Mouse (Mus musculus) embryonic stem cell, embryonic (primary cell): Measurements from ENCODE around the gene Ropn1l.

Source experiments
- CTCF ChIA-PET, 4 experiments: fragments of 300-600 bp in 2 of 4; fragments of 350-600 bp in 2 of 4; sonication (Branson Sonifier 250); formaldehyde crosslinking; loops; one replicate each; lab custom pipeline; 2022; ENCODE audit warnings: inconsistent platforms in 2 of 4; lab: Charles Lee
- POLR2A ChIA-PET, 4 experiments: fragments of 300-600 bp in 2 of 4; fragments of 350-600 bp in 2 of 4; sonication (Branson Sonifier 250); formaldehyde crosslinking; loops; one replicate each; lab custom pipeline; 2022; ENCODE audit warnings: antibody characterized with exemption in 4 of 4, inconsistent platforms in 1 of 4; lab: Charles Lee

The Ropn1l gene

GRCm38 (mm10) chr15:31454861-31455295 is 1.3 kb upstream of the Ropn1l start:
- ChIA-PET POLR2A (interaction anchor here (0.6 to 4.0 kb wide), 14 partner anchors 8 to 147 kb away, joined by 3 to 21 read pairs (median 4); partner anchors contain the start of genes Cct5 (in 2 of the 4) and Fam173b (in 2 of the 4)), CTCF (interaction anchor here in 1 of 4 experiments (0.5 kb wide), 1 partner anchor 107 kb away, joined by 3 read pairs; no protein-coding TSS in a partner anchor)

- ChIA-PET CTCF (interaction anchor here in 3 of 4 experiments (0.6 to 1.2 kb wide), 3 partner anchors 9 to 167 kb away, joined by 3 read pairs; no protein-coding TSS in a partner anchor), POLR2A (interaction anchor here (0.6 to 4.0 kb wide), 31 partner anchors 9 to 1567 kb away, joined by 3 to 21 read pairs (median 4); partner anchors contain the start of genes Cct5 (in 3 of the 4), Fam173b (in 3 of the 4) and March6 (in 1 of the 4))
Measured at GRCm38 (mm10) chr15:31454096-31454860, 741 bp upstream of the Ropn1l start.

- POLR2A ChIA-PET, result interaction anchor here in 3 of 4 experiments (0.6 to 4.0 kb wide), 21 partner anchors 11 to 183 kb away, joined by 3 to 21 read pairs (median 4); partner anchors contain the start of genes Cct5 (in 2 of the 3) and Fam173b (in 2 of the 3)
- CTCF ChIA-PET, result interaction anchor here in 2 of 4 experiments (0.6 to 1.5 kb wide), 3 partner anchors 10 to 155 kb away, joined by 3 to 9 read pairs (median 8); no protein-coding TSS in a partner anchor
Measured at GRCm38 (mm10) chr15:31452336-31453097, 1.0 kb downstream of the Ropn1l start.

- ChIA-PET POLR2A (interaction anchor here (0.6 to 2.5 kb wide), 16 partner anchors 8 to 152 kb away, joined by 3 to 12 read pairs (median 4); partner anchors contain the start of genes Cct5 (in 3 of the 4) and Fam173b (in 3 of the 4)), CTCF (interaction anchor here in 3 of 4 experiments (0.8 to 1.2 kb wide), 6 partner anchors 20 to 136 kb away, joined by 3 to 4 read pairs (median 3); no protein-coding TSS in a partner anchor)
Measured at GRCm38 (mm10) chr15:31449772-31450171, 3.8 kb downstream of the Ropn1l start.

- CTCF ChIA-PET, result interaction anchor here (0.5 to 2.0 kb wide), 25 partner anchors 10 to 163 kb away, joined by 3 to 11 read pairs (median 3); no protein-coding TSS in a partner anchor
Measured at GRCm38 (mm10) chr15:31447121-31447520, 6.4 kb downstream of the Ropn1l start.

GRCm38 (mm10) chr15:31442698-31443097 is 10.8 kb downstream of the Ropn1l start:
- ChIA-PET CTCF (interaction anchor here in 2 of 4 experiments (1.5 kb wide), 2 partner anchors 10 to 133 kb away, joined by 5 to 8 read pairs; partner anchors contain the start of gene Ropn1l (in 1 of the 2)), POLR2A (interaction anchor here in 3 of 4 experiments (0.6 to 2.8 kb wide), 13 partner anchors 9 to 670 kb away, joined by 3 to 19 read pairs (median 5); partner anchors contain the start of genes Cct5 (in 1 of the 3), Fam173b (in 1 of the 3) and Ropn1l (in 1 of the 3))

More at GRCm38 (mm10) chr15:31447121-31447520, 6.4 kb downstream of the Ropn1l start:
- POLR2A ChIA-PET, result interaction anchor here (0.8 to 1.4 kb wide), 11 partner anchors 10 to 155 kb away, joined by 3 to 7 read pairs (median 3); partner anchors contain the start of genes Cct5 (in 2 of the 4) and Fam173b (in 2 of the 4)

- CTCF ChIA-PET, result interaction anchor here in 2 of 4 experiments (0.6 to 1.5 kb wide), 5 partner anchors 11 to 158 kb away, joined by 3 to 8 read pairs (median 5); partner anchors contain the start of gene Ropn1l (in 1 of the 2)
- POLR2A ChIA-PET, result interaction anchor here in 3 of 4 experiments (0.6 to 2.8 kb wide), 18 partner anchors 8 to 670 kb away, joined by 3 to 19 read pairs (median 4); partner anchors contain the start of genes Ropn1l (in 2 of the 3), Cct5 (in 1 of the 3) and Fam173b (in 1 of the 3)
Measured at GRCm38 (mm10) chr15:31441996-31442395, 11.5 kb downstream of the Ropn1l start.

- POLR2A ChIA-PET, result interaction anchor here in 3 of 4 experiments (0.7 to 1.6 kb wide), 3 partner anchors 11 to 171 kb away, joined by 3 to 5 read pairs (median 3); partner anchors contain the start of gene Ropn1l (in 1 of the 3)
- CTCF ChIA-PET, result interaction anchor here in 2 of 4 experiments (0.7 to 1.3 kb wide), 2 partner anchors 11 to 113 kb away, joined by 3 to 4 read pairs; no protein-coding TSS in a partner anchor
Measured at GRCm38 (mm10) chr15:31436811-31437210, 16.7 kb downstream of the Ropn1l start.

GRCm38 (mm10) chr15:31436083-31436482 is 17.5 kb downstream of the Ropn1l start:
- POLR2A ChIA-PET, result no interaction called here
- CTCF ChIA-PET, result interaction anchor here in 1 of 4 experiments (0.7 kb wide), 1 partner anchor 113 kb away, joined by 3 read pairs; no protein-coding TSS in a partner anchor

GRCm38 (mm10) chr15:31433768-31434167 is 19.8 kb downstream of the Ropn1l start:
- CTCF ChIA-PET, result no interaction called here
- POLR2A ChIA-PET, result interaction anchor here in 1 of 4 experiments (0.7 to 2.0 kb wide), 5 partner anchors 9 to 155 kb away, joined by 3 to 5 read pairs (median 3); no protein-coding TSS in a partner anchor

GRCm38 (mm10) chr15:31431847-31432246 is 21.7 kb downstream of the Ropn1l start:
- CTCF ChIA-PET, result interaction anchor here in 2 of 4 experiments (0.5 to 1.9 kb wide), 2 partner anchors 13 to 121 kb away, joined by 3 to 4 read pairs; no protein-coding TSS in a partner anchor

GRCm38 (mm10) chr15:31430014-31430413 is 23.5 kb downstream of the Ropn1l start:
- ChIA-PET POLR2A (interaction anchor here in 2 of 4 experiments (0.9 to 1.8 kb wide), 7 partner anchors 9 to 171 kb away, joined by 3 to 8 read pairs (median 3); partner anchors contain the start of genes Cct5 (in 1 of the 2) and Fam173b (in 1 of the 2)), CTCF (interaction anchor here in 2 of 4 experiments (1.0 to 1.3 kb wide), 2 partner anchors 12 to 20 kb away, joined by 3 read pairs; no protein-coding TSS in a partner anchor)

More at GRCm38 (mm10) chr15:31431847-31432246, 21.7 kb downstream of the Ropn1l start:
- POLR2A ChIA-PET, result interaction anchor here in 3 of 4 experiments (0.6 to 2.0 kb wide), 6 partner anchors 9 to 21 kb away, joined by 3 to 6 read pairs (median 4); no protein-coding TSS in a partner anchor

- ChIA-PET POLR2A (interaction anchor here in 2 of 4 experiments (0.9 to 1.8 kb wide), 7 partner anchors 10 to 172 kb away, joined by 3 to 8 read pairs (median 3); partner anchors contain the start of genes Cct5 (in 1 of the 2) and Fam173b (in 1 of the 2)), CTCF (interaction anchor here in 2 of 4 experiments (1.0 to 1.3 kb wide), 2 partner anchors 11 to 20 kb away, joined by 3 read pairs; no protein-coding TSS in a partner anchor)
Measured at GRCm38 (mm10) chr15:31429429-31429828, 24.1 kb downstream of the Ropn1l start.

- CTCF ChIA-PET, result interaction anchor here in 2 of 4 experiments (1.0 to 1.6 kb wide), 2 partner anchors 10 kb away, joined by 3 to 4 read pairs; no protein-coding TSS in a partner anchor
Measured at GRCm38 (mm10) chr15:31428571-31428970, 25.0 kb downstream of the Ropn1l start.

GRCm38 (mm10) chr15:31427390-31427789 is 26.1 kb downstream of the Ropn1l start:
- ChIA-PET POLR2A (interaction anchor here in 1 of 4 experiments (1.1 kb wide), 1 partner anchor 14 kb away, joined by 3 read pairs; no protein-coding TSS in a partner anchor), CTCF (interaction anchor here in 1 of 4 experiments (1.6 kb wide), 1 partner anchor 9 kb away, joined by 4 read pairs; no protein-coding TSS in a partner anchor)

More at GRCm38 (mm10) chr15:31428571-31428970, 25.0 kb downstream of the Ropn1l start:
- POLR2A ChIA-PET, result interaction anchor here in 1 of 4 experiments (0.6 to 1.8 kb wide), 2 partner anchors 13 kb away, joined by 3 to 8 read pairs; no protein-coding TSS in a partner anchor
